ENCODE assay signal across 18 mouse cellular contexts in genomic region chr6:140611893-140612473, GRCm38 (mm10). TPM values are rescaled to one million over a fixed set of nuclear protein-coding genes. Genes with fewer than 3 reads are reported as not detected.
A peak's percentile ranks its signal among the peaks of the same experiment; 100 is the strongest.
DNase-seq lines count a peak whose midpoint lies in the region; ATAC-seq and TF ChIP-seq lines count a peak whose summit lies in the region.
"Had no signal": no experiment of that assay in that cellular context is flagged by ENCODE, and none has a peak within 500 bp of the region (broad histone marks: within the 10 kb centered on the region; RNA-seq: fewer than 3 reads in every experiment).

No protein-coding gene starts in this region.

- no peak for DNase-seq in gastrocnemius, adult 2 months
- no peak for DNase-seq in gastrocnemius, adult 18-20 months (ENCODE audit: low spot score)
- DNase-seq in brain, embryonic 14.5 days (ENCODE audit: low read depth) = peak; percentile 42
- DNase-seq in limb, embryonic 14.5 days (ENCODE audit: low spot score) = peak; percentile 38
- no peak for DNase-seq in adrenal gland, postnatal 14 days
- DNase-seq: adrenal gland, postnatal 25 days; cerebellum, adult 11 months; cerebellum, adult 9-11 months; kidney, adult 11 months; layer of hippocampus, adult 9-11 months; liver, postnatal 0 days; thymus, adult 18-20 months; thymus, postnatal 4 days had no signal

- ATAC-seq in hindbrain, embryonic 16.5 days = peak; percentile 65; the same call in 1 of the 2 replicates
- no peak for ATAC-seq in hindbrain, embryonic 13.5 days (ENCODE audit: low FRiP score)
- ATAC-seq in limb, embryonic 14.5 days (ENCODE audit: low FRiP score, low read depth) = no peak
- ATAC-seq: forebrain, embryonic 16.5 days; liver, postnatal 0 days had no signal

- H3K27ac ChIP-seq in gastrocnemius, adult 2 months = peak overlapping the region; percentile 75
- H3K27ac ChIP-seq in hindbrain, embryonic 16.5 days (ENCODE audit: low read depth, low read length) = no peak overlapping the region
- H3K27ac ChIP-seq in hindbrain, embryonic 13.5 days = no peak overlapping the region
- H3K27ac ChIP-seq in limb, embryonic 14.5 days (replicated peaks; ENCODE audit: low read depth, low read length) = peak overlapping the region; percentile 80
- H3K27ac ChIP-seq: hindbrain, embryonic 10.5 days; midbrain, embryonic 12.5 days had no signal

- no peaks in the 10 kb centered on the region for H3K9me3 ChIP-seq in hindbrain, embryonic 16.5 days (ENCODE audit: control insufficient read depth, low read length)
- no peaks in the 10 kb centered on the region for H3K9me3 ChIP-seq in hindbrain, embryonic 13.5 days
- no peaks in the 10 kb centered on the region for H3K9me3 ChIP-seq in limb, embryonic 14.5 days (ENCODE audit: control insufficient read depth, low read length)
- H3K9me3 ChIP-seq: hindbrain, embryonic 10.5 days; midbrain, embryonic 12.5 days had no signal

- no peaks in the 10 kb centered on the region for H3K36me3 ChIP-seq in hindbrain, embryonic 16.5 days (ENCODE audit: control insufficient read depth, insufficient read depth, low read length)
- H3K36me3 ChIP-seq in hindbrain, embryonic 13.5 days = no peaks in the 10 kb centered on the region
- no peaks in the 10 kb centered on the region for H3K36me3 ChIP-seq in limb, embryonic 14.5 days (ENCODE audit: control insufficient read depth, insufficient read depth, low read length)
- H3K36me3 ChIP-seq: hindbrain, embryonic 10.5 days; midbrain, embryonic 12.5 days had no signal

- H3K9ac ChIP-seq in hindbrain, embryonic 16.5 days (ENCODE audit: low read depth, low read length) = no peak overlapping the region
- no peak overlapping the region for H3K9ac ChIP-seq in hindbrain, embryonic 13.5 days
- no peak overlapping the region for H3K9ac ChIP-seq in limb, embryonic 14.5 days (ENCODE audit: low read depth, low read length, severe bottlenecking)
- H3K9ac ChIP-seq: liver, postnatal 0 days; midbrain, embryonic 12.5 days had no signal

- TF ChIP-seq CTCF in gastrocnemius, adult 2 months (IDR thresholded peaks at IDR 0.05) = no peak
- TF ChIP-seq CTCF in brain, embryonic 14.5 days (IDR thresholded peaks at IDR 0.05; ENCODE audit: borderline replicate concordance, extremely low read depth, insufficient read depth, insufficient read length) = no peak

- TF ChIP-seq POLR2A in brain, embryonic 14.5 days (IDR thresholded peaks at IDR 0.05; ENCODE audit: borderline replicate concordance, extremely low read depth, insufficient read depth, insufficient read length, poor library complexity, severe bottlenecking) = no peak
- TF ChIP-seq POLR2A in limb, embryonic 14.5 days (IDR thresholded peaks at IDR 0.05; ENCODE audit: borderline replicate concordance, extremely low read depth, insufficient read depth, insufficient read length) = no peak

- WGBS in hindbrain, embryonic 16.5 days = 71% methylated on average over 13 of the region's 13 CpGs
- 78% methylated on average over 13 of the region's 13 CpGs for WGBS in hindbrain, embryonic 13.5 days
- WGBS in limb, embryonic 14.5 days = 73% methylated on average over 13 of the region's 13 CpGs

- H3K4me1 ChIP-seq in hindbrain, embryonic 16.5 days (ENCODE audit: control insufficient read depth, insufficient read depth, low read depth, low read length) = no peaks in the 10 kb centered on the region
- H3K4me1 ChIP-seq in hindbrain, embryonic 13.5 days (replicated peaks) = no peaks in the 10 kb centered on the region
- H3K4me1 ChIP-seq in limb, embryonic 14.5 days (ENCODE audit: control insufficient read depth, insufficient read depth, low read length) = 0 out of 2 replicates have a peak, but pooled peaks cover 6% of the 10 kb centered on the region
- H3K4me1 ChIP-seq: hindbrain, embryonic 10.5 days; midbrain, embryonic 12.5 days had no signal

- no peak overlapping the region for H3K4me2 ChIP-seq in hindbrain, embryonic 16.5 days (ENCODE audit: low read length)
- H3K4me2 ChIP-seq in hindbrain, embryonic 13.5 days = no peak overlapping the region
- no peak overlapping the region for H3K4me2 ChIP-seq in limb, embryonic 14.5 days (replicated peaks; ENCODE audit: low read depth, low read length, severe bottlenecking)
- H3K4me2 ChIP-seq: midbrain, embryonic 12.5 days had no signal

- intact Hi-C loops in gastrocnemius, adult 2 months (cut with DNase I) = no loop called here

- peak overlapping the region; percentile 49 for H3K4me3 ChIP-seq in gastrocnemius, adult 2 months
- H3K4me3 ChIP-seq in hindbrain, embryonic 16.5 days (ENCODE audit: low read length) = no peak overlapping the region
- H3K4me3 ChIP-seq in hindbrain, embryonic 13.5 days = no peak overlapping the region
- H3K4me3 ChIP-seq in limb, embryonic 14.5 days (replicated peaks; ENCODE audit: low read length) = no peak overlapping the region
- H3K4me3 ChIP-seq: hindbrain, embryonic 10.5 days; midbrain, embryonic 12.5 days had no signal

- no peaks in the 10 kb centered on the region for H3K27me3 ChIP-seq in hindbrain, embryonic 16.5 days (replicated peaks; ENCODE audit: control insufficient read depth, insufficient read depth, low read length)
- H3K27me3 ChIP-seq in hindbrain, embryonic 13.5 days = no peaks in the 10 kb centered on the region
- no peaks in the 10 kb centered on the region for H3K27me3 ChIP-seq in limb, embryonic 14.5 days (ENCODE audit: control insufficient read depth, insufficient read depth, low read length)
- H3K27me3 ChIP-seq: midbrain, embryonic 12.5 days had no signal

RNA-seq across cellular contexts. Expression of gene Aebp2, which starts 10.5 kb away (rescaled TPM):
- 10 to 100 TPM; 32.2 to 32.9 TPM for total RNA-seq in gastrocnemius, adult 2 months (2021)
- 10 to 100 TPM; 31.8 to 36.4 TPM for total RNA-seq in gastrocnemius, adult 18-20 months (2021)
- polyA plus RNA-seq in hindbrain, embryonic 16.5 days (2015; fragmentation: Nextera tagmentation; extraction: Ambion mirVana) = 6.2 and 7.7 TPM in 2 replicates
- 8.9 and 9.3 TPM in 2 replicates for polyA plus RNA-seq in hindbrain, embryonic 13.5 days (2015; fragmentation: Nextera tagmentation; extraction: Ambion mirVana)
- polyA plus RNA-seq in brain, embryonic 14.5 days (2012; rRNA removed) = 30.0 and 36.8 TPM in 2 replicates
- polyA plus RNA-seq in limb, embryonic 14.5 days (2012; rRNA removed) = 64.1 and 67.4 TPM in 2 replicates
- 23.3 and 29.8 TPM in 2 replicates for polyA plus RNA-seq in limb, embryonic 14.5 days (2014; fragmentation: Nextera tagmentation; extraction: Ambion mirVana)
- total RNA-seq in adrenal gland, postnatal 14 days (2021) = 52.3 and 52.8 TPM in 2 replicates

Comparison
In these comparisons a context has a peak if more than half of its experiments do, and no peak if none do; other contexts are left out.
1. DNase-seq: peak in brain, embryonic 14.5 days (single experiment) and limb, embryonic 14.5 days (single experiment); none in gastrocnemius, adult 2 months (single experiment), gastrocnemius, adult 18-20 months (single experiment) and adrenal gland, postnatal 14 days (single experiment).
2. H3K27ac ChIP-seq: peak in gastrocnemius, adult 2 months (single experiment) and limb, embryonic 14.5 days (single experiment); none in hindbrain, embryonic 16.5 days (single experiment) and hindbrain, embryonic 13.5 days (single experiment).